Mouse (Mus musculus) cerebellum, adult 11-12 months (tissue): ENCODE data around the gene Bak1.
A peak's percentile ranks its signal among the peaks of the same experiment; 100 is the strongest.
"Not testable (repeated sequence)": the region's sequence is repeated elsewhere in the genome, so short reads cannot be mapped to it uniquely, and the experiment has no call there.

Experiments
- DNase-seq: peaks from one replicate; pipeline ENCODE4 v3.0.0; 2022

The Bak1 gene

GRCm38 (mm10) chr17:27018555-27019196, 10.1 kb downstream of the Bak1 start:
- no peak for DNase-seq

GRCm38 (mm10) chr17:27017564-27018499, 11.0 kb downstream of the Bak1 start:
- peak; percentile 87 for DNase-seq

- DNase-seq, result no peak
Observed at GRCm38 (mm10) chr17:27012909-27013308, 15.9 kb downstream of the Bak1 start.

GRCm38 (mm10) chr17:27011998-27012672, 16.7 kb downstream of the Bak1 start:
- DNase-seq, result no peak

GRCm38 (mm10) chr17:27011167-27011566, 17.6 kb downstream of the Bak1 start:
- no peak for DNase-seq

DNA sequence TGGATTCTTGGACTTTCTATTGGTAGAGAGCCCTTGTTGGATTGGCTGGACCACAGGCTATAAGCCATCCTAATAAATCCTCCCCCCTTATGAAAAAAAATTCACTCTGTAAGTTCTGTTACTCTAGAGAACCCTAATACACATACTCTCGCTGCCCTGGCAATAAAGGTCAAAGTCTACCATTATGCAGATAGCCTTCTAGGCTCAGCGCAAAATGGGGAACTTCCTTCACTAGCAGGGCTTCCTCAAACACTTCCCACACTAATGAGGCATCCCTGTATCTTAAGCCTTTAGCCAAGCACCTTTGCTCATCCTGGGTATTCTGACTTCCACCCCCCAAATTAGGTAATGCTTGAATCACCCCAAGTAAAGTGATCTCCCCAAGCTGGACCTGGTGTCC, 20.5 kb downstream of the Bak1 start:
- no peak for DNase-seq

- DNase-seq, result no peak
Observed at GRCm38 (mm10) chr17:27005644-27006043, 23.2 kb downstream of the Bak1 start.

DNA sequence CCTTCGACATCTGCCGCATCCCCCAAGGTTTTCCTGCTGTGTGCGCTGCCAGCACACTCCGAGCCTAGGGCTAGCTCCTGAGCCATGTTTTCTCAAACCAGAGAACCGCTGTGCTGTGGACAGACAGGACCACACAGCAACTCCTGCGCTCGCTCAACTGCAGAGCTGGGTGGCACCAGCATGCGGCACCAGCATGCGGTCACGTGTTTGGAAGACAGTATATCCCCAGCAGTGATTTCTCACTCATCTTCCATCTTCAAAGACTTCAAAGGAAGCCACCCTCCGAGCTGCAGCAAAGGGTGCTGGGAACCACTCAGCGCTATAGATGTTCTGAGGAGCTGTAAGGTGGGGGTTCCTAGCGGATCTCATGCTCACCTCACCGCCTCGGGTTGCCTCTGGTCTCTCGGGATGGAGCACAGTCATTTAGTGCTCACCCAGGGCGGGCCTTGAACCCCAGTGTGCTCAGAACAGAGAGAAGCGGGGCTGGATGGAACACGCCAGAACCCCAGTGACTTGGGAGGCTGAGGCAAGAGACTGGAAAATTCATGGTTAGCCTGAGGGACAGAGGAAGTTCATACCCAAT, 23.8 kb downstream of the Bak1 start:
- DNase-seq, result no peak

- DNase-seq, result no peak
Observed at GRCm38 (mm10) chr17:27004431-27004830, 24.4 kb downstream of the Bak1 start.

- no peak for DNase-seq
Observed at GRCm38 (mm10) chr17:27001889-27002288, 26.9 kb downstream of the Bak1 start.

DNA sequence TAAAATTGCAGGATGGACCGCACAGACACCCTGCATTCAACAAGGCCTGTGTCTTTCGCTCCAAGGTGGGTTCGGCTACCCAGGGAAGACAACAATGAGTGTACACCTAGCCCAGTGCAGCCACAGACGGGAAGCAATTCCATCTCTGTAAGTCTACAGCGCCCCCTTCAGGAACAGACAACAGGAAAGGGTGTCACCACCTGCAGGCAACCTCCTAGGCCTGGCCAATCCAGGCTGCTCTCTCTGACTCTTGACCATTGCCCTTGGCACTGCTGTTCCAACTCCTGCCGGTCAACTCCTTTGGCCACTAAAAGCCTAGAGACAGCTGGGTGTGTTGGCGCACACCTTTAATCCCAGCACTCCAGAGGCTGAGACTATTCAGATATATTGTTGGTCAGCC, 27.7 kb downstream of the Bak1 start:
- DNase-seq, result no peak

DNA sequence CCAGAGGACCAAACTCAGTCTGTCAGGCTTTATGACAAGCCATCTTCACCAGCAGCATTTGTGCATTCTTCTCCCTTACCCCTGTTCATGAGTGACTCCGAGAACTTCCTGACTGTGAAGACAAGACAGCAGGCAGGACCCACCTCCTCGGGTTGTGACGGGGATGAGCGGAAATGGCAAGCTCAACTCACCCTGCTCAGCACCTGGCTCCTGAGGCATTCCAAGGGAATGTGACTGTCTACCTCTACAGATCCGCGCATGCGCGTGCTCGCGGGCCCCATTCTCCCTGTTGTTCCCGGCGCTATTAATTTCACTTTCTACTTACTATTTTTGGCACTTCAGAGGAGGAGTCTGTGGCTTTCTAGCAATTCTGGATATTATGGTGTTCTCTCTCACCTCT, 28.8 kb downstream of the Bak1 start:
- DNase-seq, result no peak

- no peak for DNase-seq
Observed at GRCm38 (mm10) chr17:26998283-26998682, 30.5 kb downstream of the Bak1 start.

DNA sequence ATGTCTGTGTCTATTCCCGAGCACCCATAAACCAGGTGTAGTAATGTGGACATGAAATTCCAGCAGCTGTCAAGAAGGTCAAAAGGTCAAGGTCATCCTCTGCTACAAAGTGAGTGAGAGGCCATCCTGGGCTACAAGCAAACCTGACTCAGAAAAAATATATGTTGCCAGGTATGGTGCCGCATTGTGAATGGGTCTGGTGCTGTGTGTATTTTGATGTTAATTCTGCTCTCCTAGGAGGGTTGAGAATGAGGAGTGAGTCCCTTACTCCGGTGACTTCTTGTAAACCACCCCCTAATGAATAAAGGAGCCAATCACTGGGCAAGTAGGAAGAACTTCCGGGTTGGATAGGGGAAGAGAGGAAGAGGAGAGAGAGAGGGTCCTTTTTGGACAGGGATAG, 31.1 kb downstream of the Bak1 start:
- no peak for DNase-seq

DNA sequence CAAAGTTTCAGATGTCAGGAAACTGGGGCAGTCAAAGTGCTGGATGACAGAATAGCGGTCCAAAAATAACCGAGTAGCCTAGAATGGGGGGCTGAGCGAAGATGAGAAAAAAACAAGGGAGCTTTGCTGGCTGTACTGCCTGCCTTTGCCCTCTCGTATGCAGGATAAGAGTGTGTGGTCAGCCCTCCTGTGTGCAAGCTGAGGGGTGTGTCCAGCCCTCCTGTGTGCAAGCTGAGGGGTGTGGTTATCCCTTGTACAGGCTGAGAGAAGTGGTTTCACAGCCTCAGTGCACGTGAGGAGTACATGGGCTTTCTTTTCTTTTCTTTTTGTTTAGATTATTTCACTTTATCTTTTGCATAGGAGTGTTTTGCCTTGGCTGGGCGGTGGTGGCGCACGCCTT, 33.2 kb downstream of the Bak1 start:
- no peak for DNase-seq

- DNase-seq, result no peak
Observed at GRCm38 (mm10) chr17:26995006-26995405, 33.8 kb downstream of the Bak1 start.

- DNase-seq, result no peak
Observed at GRCm38 (mm10) chr17:26994410-26994809, 34.4 kb downstream of the Bak1 start.

DNA sequence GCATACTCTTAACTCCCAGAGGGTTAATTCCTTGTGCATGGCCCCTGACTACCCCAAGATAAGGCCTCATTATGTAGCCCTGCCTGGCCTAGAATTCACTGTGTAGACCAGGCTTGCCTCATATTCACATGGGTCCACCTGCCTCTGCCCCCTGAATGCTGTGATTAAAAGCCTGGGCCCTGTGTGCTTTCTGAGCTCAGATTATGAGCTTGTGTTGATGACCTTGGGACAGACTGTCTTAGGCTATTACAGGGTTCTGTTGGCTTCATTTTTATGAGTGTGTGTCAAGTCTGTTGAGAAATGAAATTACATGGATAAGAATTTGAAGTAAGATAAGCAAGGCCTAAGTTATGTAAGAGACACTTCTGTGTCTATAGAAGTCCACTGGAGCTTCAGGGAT, 38.3 kb downstream of the Bak1 start:
- DNase-seq, result no peak

DNA sequence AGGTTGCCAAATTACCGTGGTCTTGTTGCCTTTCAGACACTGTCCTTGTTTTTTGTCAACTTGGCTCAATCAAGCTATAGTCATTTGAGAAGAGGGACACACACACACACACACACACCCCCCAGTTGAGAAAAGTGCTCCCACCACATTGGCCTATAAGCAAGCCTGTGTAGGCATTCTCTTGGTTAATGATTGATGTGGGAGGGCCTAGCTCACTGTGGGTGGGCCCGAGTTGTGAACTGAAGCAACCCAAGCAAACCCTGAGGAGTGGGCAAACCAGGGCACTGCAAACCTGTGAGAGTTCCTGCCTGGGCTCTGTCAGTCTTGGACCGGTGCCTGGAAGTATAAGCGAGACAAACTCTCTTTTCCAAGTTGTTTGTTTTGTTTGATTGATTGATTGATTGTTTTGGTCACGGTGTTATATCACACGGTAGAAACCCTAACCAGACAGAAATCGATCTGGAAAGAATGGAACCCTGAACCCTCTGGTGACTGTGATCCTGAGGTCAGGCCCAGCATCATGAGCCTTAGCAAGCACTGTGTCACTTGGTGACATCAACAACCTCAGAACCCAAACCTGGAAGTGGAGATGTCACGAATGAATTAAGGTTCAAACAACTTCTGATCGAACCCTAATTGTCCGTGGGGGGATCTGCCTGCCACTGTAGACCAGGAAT, 43.2 kb downstream of the Bak1 start:
- DNase-seq, result no peak

GRCm38 (mm10) chr17:26983382-26983781, 45.4 kb downstream of the Bak1 start:
- DNase-seq, result no peak

- DNase-seq, result no peak
Observed at GRCm38 (mm10) chr17:26981050-26981449, 47.8 kb downstream of the Bak1 start.

GRCm38 (mm10) chr17:26979426-26979825, 49.4 kb downstream of the Bak1 start:
- DNase-seq, result no peak

- DNase-seq, result not testable (repeated sequence)
Observed at GRCm38 (mm10) chr17:26977354-26977753, 51.5 kb downstream of the Bak1 start.
